Mouse (Mus musculus) spleen, adult 2 months (tissue): ENCODE data around the gene Epn3.

Source experiments
- CTCF ChIP-seq: fragments of 200-500 bp; IDR thresholded peaks from 2 replicates; pipeline ENCODE4 v1.5.1; 2011; ENCODE audit warnings: mild to moderate bottlenecking, inconsistent platforms; ENCODE audit not compliant: insufficient read depth, insufficient read length, insufficient replicate concordance; ENCODE audit errors: extremely low read depth
- POLR2A ChIP-seq: fragments of 200-500 bp; IDR thresholded peaks from 2 replicates; pipeline ENCODE4 v1.6.1; 2011; ENCODE audit warnings: low read depth, low read length, inconsistent platforms

DNA sequence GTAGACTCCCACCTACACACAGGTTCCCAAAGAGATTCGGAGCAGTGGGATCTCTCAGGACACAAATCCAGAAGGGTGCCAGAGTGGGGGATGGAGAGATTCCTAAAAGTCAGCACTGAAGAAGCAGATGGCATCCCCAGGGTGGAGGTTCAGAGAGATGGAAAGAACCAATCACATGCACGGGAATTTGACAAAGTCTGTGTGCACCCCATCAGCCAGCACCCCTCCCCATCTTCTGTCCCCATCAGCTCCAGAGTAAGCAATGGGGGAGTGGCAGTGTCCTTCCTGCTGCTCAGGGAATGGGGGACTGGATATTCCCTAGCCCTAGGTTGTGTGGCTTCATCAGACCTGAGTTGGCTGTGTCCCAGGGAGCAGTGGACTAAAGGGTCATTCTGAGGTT lies 739 bp downstream of the Epn3 start:
- TF ChIP-seq CTCF = no peak
- no peak for TF ChIP-seq POLR2A
